Mouse (Mus musculus) midbrain, embryonic 11.5 days (tissue): ENCODE measurements around the gene Shq1. TPM values are rescaled to one million over a fixed set of nuclear protein-coding genes. Genes with fewer than 3 reads are reported as not detected.

Experiments used
- ATAC-seq: fragments of 200-750 bp; cut with Nextera tagmentation; 2 replicates; pipeline ENCODE4 v1.8.0; 2017; ENCODE audit warnings: moderate TSS enrichment, moderate library complexity; ENCODE audit not compliant: low FRiP score
- DNase-seq: peaks from one replicate; pipeline ENCODE4 v3.0.0; 2015; ENCODE audit warnings: low spot score; ENCODE audit errors: missing footprints
- H3K27ac ChIP-seq: fragments of 300-500 bp; sonication (generic); 2 replicates; pipeline ENCODE4 v1.5.1; 2014; ENCODE audit warnings: low read depth, low read length
- H3K27me3 ChIP-seq: fragments of 300-500 bp; sonication (generic); 2 replicates; pipeline ENCODE4 v1.6.1; 2014; ENCODE audit warnings: mild to moderate bottlenecking, low read length, moderate library complexity, mixed read lengths; ENCODE audit not compliant: control insufficient read depth, insufficient read depth
- H3K36me3 ChIP-seq: fragments of 300-500 bp; sonication (generic); 2 replicates; pipeline ENCODE4 v1.6.1; 2014; ENCODE audit warnings: mild to moderate bottlenecking, low read length, moderate library complexity, mixed read lengths; ENCODE audit not compliant: control insufficient read depth, insufficient read depth
- H3K4me1 ChIP-seq: fragments of 300-500 bp; sonication (generic); 2 replicates; pipeline ENCODE4 v1.6.1; 2014; ENCODE audit warnings: low read length; ENCODE audit not compliant: control insufficient read depth, insufficient read depth
- H3K4me2 ChIP-seq: fragments of 300-500 bp; sonication (generic); 2 replicates; pipeline ENCODE4 v1.6.1; 2014; ENCODE audit warnings: mild to moderate bottlenecking, moderate library complexity
- H3K4me3 ChIP-seq: fragments of 300-500 bp; sonication (generic); 2 replicates; pipeline ENCODE4 v1.5.1; 2014; ENCODE audit warnings: low read depth, low read length
- H3K9ac ChIP-seq: fragments of 300-500 bp; sonication (generic); 2 replicates; pipeline ENCODE4 v1.6.1; 2014; ENCODE audit warnings: low read length
- H3K9me3 ChIP-seq: fragments of 300-500 bp; sonication (generic); 2 replicates; pipeline ENCODE4 v1.6.1; 2016; ENCODE audit warnings: low read length; ENCODE audit not compliant: control insufficient read depth
- WGBS: fragments of 180-500 bp; shearing (Covaris S2); extraction: QIAGEN DNeasy Blood & Tissue Kit; methylation state at CpG from one replicate; pipeline ENCODE4 v1.1.7; 2014; 5-methylcytosine and 5-hydroxymethylcytosine counted together
- polyA plus RNA-seq: library from polyadenylated mRNA; unstranded; fragments of >200 nt; fragmentation: Nextera tagmentation; extraction: Ambion mirVana; gene quantifications from 2 replicates; pipeline ENCODE4 v1.2.1, GENCODE M21; 2014

Gene Shq1
- polyA plus RNA-seq, 1 experiment from 2014 or later, result 18.9 TPM

DNA sequence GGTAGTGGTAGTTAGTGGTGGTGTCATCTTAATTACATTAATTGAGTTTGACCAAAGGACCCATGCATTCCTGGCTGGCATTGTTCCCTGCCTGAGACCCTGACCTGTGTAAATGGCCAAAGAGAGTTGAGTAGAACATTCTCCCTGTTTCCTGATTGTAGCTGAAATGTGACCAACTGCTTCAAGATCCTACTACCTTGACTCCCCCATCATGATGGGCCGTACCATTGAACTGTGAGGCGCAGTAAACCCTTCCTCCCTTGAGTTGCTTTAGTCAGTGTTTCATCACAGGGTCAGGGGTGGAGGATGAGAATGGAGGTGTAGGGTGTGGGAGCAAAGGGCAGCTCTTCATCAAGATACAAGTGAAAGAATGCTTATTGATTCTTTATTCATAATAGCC lies 7.7 kb upstream of the Shq1 start:
- no peak for ATAC-seq
- H3K9ac ChIP-seq, result no peak overlapping the region
- no peaks in the 10 kb centered on the region for H3K27me3 ChIP-seq
- no peaks in the 10 kb centered on the region for H3K36me3 ChIP-seq
- no peak overlapping the region for H3K4me2 ChIP-seq
- H3K27ac ChIP-seq, result no peak overlapping the region
- no peaks in the 10 kb centered on the region for H3K4me1 ChIP-seq
- 86% methylated on average over 2 of the region's 2 CpGs for WGBS
- no peak overlapping the region for H3K4me3 ChIP-seq
- H3K9me3 ChIP-seq, result no peaks in the 10 kb centered on the region
- DNase-seq, result peak; percentile 68

DNA sequence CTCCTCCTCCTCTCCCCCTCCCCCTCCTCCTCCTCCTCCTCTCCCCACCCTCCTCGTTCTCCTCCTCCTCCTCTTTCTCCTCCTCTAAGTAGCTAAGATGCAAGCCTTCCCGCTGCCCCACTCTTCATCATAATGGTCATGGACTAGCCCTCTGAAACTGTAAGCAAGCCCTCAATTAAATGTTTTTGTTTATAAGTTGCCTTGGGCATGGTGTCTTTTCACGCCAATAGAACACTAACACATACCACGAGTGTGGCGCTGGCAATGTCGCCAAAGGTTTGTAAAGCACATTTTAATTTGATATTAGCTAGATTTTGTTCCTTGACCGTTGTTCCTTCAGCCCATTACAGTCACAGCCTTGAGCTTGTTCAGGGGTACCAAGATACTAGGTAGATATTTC lies 5.5 kb upstream of the Shq1 start:
- WGBS, result 92% methylated on average over 6 of the region's 7 CpGs
- H3K27me3 ChIP-seq, result no peaks in the 10 kb centered on the region
- ATAC-seq, result no peak

DNA sequence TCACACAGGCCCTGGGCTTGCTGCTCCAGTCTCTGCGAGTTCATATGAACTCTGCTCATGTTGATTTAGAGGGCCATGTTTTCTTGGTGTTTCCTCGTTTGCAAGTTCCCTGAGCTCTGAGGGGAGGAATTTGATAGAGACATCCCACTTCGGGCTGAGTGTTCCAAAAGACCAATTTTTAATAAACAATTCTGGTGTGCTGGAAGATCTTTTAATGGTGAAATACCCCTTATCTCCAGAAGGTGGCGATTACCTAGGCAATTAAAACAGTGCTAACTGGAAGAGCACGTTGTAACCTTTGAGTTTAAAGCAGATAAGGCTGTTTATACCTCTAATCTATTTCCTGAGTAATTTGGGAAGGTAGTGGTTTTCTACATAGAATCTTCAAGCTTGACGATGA lies 4.0 kb upstream of the Shq1 start:
- no peak overlapping the region for H3K4me2 ChIP-seq
- peaks cover 4% of the 10 kb centered on the region; the same call in 1 of the 2 replicates for H3K4me1 ChIP-seq
- no peaks in the 10 kb centered on the region for H3K36me3 ChIP-seq
- H3K27ac ChIP-seq, result no peak overlapping the region
- H3K9me3 ChIP-seq, result no peaks in the 10 kb centered on the region
- no peak overlapping the region for H3K4me3 ChIP-seq
- no peak overlapping the region for H3K9ac ChIP-seq
- DNase-seq (peak; percentile 89), ATAC-seq (no peak)
- 31% methylated on average over 6 of the region's 6 CpGs for WGBS
- H3K27me3 ChIP-seq, result no peaks in the 10 kb centered on the region

More for the DNA sequence above, 5.5 kb upstream of the Shq1 start:
- no peaks in the 10 kb centered on the region; the same call in 1 of the 2 replicates for H3K4me1 ChIP-seq
- H3K36me3 ChIP-seq, result no peaks in the 10 kb centered on the region
- DNase-seq, result peak; percentile 51
- H3K4me3 ChIP-seq, result no peak overlapping the region
- H3K9me3 ChIP-seq, result no peaks in the 10 kb centered on the region
- H3K27ac ChIP-seq, result no peak overlapping the region
- H3K9ac ChIP-seq, result no peak overlapping the region
- no peak overlapping the region for H3K4me2 ChIP-seq

DNA sequence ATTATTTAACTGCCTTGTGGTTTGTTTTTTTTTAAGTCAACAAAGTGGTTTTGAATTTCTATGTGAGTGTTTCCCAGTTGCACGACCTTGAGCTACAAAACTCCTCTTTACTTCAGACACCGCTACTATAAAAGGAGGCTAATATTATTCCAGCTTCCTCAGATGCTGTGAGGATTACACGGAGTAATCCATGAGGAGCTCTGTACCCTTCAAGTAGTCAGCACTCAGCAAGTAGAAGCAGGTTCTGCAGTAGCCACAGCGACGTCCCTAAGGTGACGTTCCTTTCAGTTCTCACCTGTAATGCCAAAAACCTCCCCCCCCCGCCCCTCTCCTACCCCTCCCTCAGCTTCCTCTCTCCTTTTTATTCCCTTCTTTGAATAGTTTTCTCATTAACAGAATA lies 444 bp upstream of the Shq1 start:
- no peak for ATAC-seq
- DNase-seq, result no peak
- Histone ChIP-seq H3K27ac (no peak overlapping the region), H3K36me3 (no peaks in the 10 kb centered on the region), H3K27me3 (no peaks in the 10 kb centered on the region), H3K4me3 (peak overlapping the region; percentile 79; the same call in 1 of the 2 replicates), H3K4me2 (peak overlapping the region; percentile 83), H3K9ac (no peak overlapping the region; the same call in 1 of the 2 replicates), H3K4me1 (peaks cover 5% of the 10 kb centered on the region; the same call in 1 of the 2 replicates), H3K9me3 (no peaks in the 10 kb centered on the region)
- WGBS, result 11% methylated on average over 7 of the region's 7 CpGs

DNA sequence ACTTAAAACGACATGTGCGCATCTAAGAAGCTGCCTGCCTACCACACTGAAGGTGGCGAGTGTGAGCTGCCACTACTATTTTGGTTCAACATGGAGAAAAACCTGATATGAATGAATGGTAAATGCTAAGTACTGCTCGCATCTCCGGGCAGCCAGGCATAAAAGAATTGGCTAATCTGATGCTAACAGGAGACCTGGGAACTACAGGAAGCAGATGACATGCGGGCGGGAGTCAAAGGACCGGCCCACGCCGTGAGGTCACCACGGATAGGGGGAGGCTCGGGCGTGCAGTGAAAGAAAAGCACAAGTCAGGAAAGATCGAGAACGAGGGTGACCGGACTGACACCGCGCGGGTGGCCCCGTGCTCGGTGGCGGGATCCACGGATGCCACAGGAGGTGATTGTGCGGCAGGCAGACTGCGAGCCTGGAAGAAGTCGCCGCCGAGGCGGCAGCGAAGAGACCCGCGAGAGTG lies 551 bp downstream of the Shq1 start:
- H3K27ac ChIP-seq, result no peak overlapping the region
- DNase-seq, result peak; percentile 93

DNA sequence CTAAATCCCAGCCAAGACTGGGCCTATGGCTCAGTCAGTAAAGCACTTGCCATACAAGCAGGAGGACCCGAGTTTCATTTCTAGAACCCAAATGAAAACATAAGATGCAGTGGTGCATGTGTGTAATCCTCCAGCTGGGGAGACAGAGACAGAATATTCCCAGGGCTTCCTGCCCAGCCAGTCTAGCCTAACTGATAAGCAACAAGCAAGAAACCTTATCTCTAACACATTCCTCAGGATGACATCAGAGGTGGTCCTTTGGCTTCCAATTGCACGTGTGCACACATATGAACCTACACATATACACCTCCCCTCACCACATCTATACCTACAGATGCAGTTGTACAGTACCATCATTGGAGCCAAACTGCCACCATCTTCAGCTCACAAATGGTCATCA lies 2.1 kb downstream of the Shq1 start:
- Histone ChIP-seq H3K9me3 (no peaks in the 10 kb centered on the region), H3K9ac (no peak overlapping the region), H3K4me3 (no peak overlapping the region), H3K36me3 (no peaks in the 10 kb centered on the region; the same call in 1 of the 2 replicates), H3K27me3 (no peaks in the 10 kb centered on the region), H3K27ac (no peak overlapping the region), H3K4me1 (peaks cover 5% of the 10 kb centered on the region; the same call in 1 of the 2 replicates), H3K4me2 (no peak overlapping the region)
- DNase-seq, result no peak
- ATAC-seq, result no peak
- 78% methylated on average over 2 of the region's 2 CpGs for WGBS

More for the DNA sequence above, 551 bp downstream of the Shq1 start:
- Histone ChIP-seq H3K4me2 (peak overlapping the region; percentile 83), H3K9me3 (no peaks in the 10 kb centered on the region), H3K36me3 (no peaks in the 10 kb centered on the region), H3K4me3 (peak overlapping the region; percentile 79), H3K4me1 (peaks cover 5% of the 10 kb centered on the region; the same call in 1 of the 2 replicates), H3K9ac (peak overlapping the region; percentile 74), H3K27me3 (no peaks in the 10 kb centered on the region)
- WGBS, result under 1% methylated on average over 32 of the region's 32 CpGs
- peak; percentile 68 for ATAC-seq

DNA sequence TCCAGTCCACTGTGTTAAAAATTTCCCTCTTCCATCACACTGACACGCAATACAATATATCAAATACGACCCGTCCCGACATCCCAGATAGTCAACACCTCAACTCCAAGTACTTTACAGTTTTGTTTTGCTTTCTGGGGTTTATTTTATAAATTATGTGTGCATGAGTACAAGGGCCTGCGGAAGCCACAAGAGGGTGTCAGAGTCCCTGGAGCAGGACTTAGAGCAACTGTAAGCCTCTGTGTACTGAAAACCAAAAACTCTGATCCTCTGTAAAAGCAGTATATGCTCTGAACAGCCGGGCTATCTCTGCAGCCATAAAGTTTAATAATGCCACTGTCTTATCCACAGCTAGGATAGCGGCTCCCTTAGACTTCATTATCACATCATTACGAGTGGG lies 3.3 kb downstream of the Shq1 start:
- no peak for DNase-seq
- Histone ChIP-seq H3K27ac (no peak overlapping the region), H3K4me1 (peaks cover 5% of the 10 kb centered on the region; the same call in 1 of the 2 replicates), H3K36me3 (no peaks in the 10 kb centered on the region; the same call in 1 of the 2 replicates), H3K4me3 (no peak overlapping the region), H3K4me2 (no peak overlapping the region), H3K9me3 (no peaks in the 10 kb centered on the region), H3K9ac (no peak overlapping the region), H3K27me3 (no peaks in the 10 kb centered on the region)
- no peak for ATAC-seq
- 94% methylated on average over 8 of the region's 8 CpGs for WGBS

DNA sequence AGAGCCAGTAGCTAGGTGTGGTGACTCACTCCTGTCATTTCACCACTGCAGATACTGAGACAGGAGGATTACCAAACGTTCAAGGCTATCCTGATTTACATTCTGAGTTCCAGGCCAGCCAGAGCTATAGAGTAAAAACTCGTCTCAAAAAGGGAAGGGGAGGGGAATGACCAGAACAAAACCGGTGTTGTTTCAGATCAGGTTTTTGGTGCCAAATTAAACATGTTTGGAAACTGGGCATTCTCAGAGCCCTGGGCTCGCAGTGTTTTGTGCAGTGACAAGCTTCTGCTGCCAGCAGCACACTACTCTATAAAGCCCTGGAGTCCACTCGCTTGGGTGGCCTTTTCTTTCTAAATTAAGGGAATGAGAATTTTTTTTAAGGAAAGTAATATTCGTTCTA lies 8.7 kb downstream of the Shq1 start:
- H3K4me3 ChIP-seq, result no peak overlapping the region
- H3K4me2 ChIP-seq, result no peak overlapping the region
- H3K4me1 ChIP-seq, result no peaks in the 10 kb centered on the region
- no peaks in the 10 kb centered on the region; the same call in 1 of the 2 replicates for H3K36me3 ChIP-seq
- no peak overlapping the region for H3K27ac ChIP-seq
- 85% methylated on average over 6 of the region's 6 CpGs for WGBS
- H3K9me3 ChIP-seq, result no peaks in the 10 kb centered on the region
- no peaks in the 10 kb centered on the region for H3K27me3 ChIP-seq
- ATAC-seq (no peak), DNase-seq (no peak)
- no peak overlapping the region for H3K9ac ChIP-seq

DNA sequence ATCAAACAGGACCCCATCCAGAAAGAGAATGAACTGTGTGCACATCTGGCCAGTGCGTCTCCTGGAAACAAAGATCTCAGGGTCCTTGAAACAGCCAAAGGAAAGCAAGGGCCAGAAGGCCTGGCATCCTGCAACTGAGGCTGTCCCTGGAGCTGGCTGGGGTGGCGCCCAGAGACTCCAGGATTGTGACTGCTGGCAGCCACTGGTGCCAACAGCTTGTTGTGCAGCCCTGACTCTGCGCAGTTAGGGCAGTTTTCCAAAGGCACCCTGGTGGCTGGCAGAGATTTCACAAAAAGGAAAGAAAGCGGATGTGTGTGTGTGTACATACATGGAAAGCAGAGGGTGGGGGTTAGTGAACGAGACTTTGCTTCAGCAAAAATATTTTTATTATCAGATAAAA lies 10.6 kb downstream of the Shq1 start:
- Histone ChIP-seq H3K36me3 (no peaks in the 10 kb centered on the region; the same call in 1 of the 2 replicates), H3K4me3 (no peak overlapping the region), H3K27ac (no peak overlapping the region), H3K27me3 (no peaks in the 10 kb centered on the region), H3K4me1 (no peaks in the 10 kb centered on the region), H3K4me2 (no peak overlapping the region), H3K9me3 (no peaks in the 10 kb centered on the region), H3K9ac (no peak overlapping the region)
- DNase-seq, result no peak
- no peak for ATAC-seq
- 88% methylated on average over 5 of the region's 5 CpGs for WGBS
